Mouse (Mus musculus): ENCODE results near the gene Rdh14. TPM values are rescaled to one million over a fixed set of nuclear protein-coding genes. Genes with fewer than 3 reads are reported as not detected.

Gene Rdh14
- polyA plus RNA-seq, 1 experiment from 2014 or later = 28.4 TPM

- Histone ChIP-seq H3K27me3 (peaks cover 3% of the 10 kb centered on the region; the same call in 1 of the 2 replicates), H3K27ac (no peak overlapping the region), H3K9me3 (replicated peaks) (no peaks in the 10 kb centered on the region), H3K4me1 (0 out of 2 replicates have a peak, but pooled peaks cover 7% of the 10 kb centered on the region), H3K9ac (no peak overlapping the region), H3K36me3 (ENCODE audit: poor library complexity, severe bottlenecking) (no peaks in the 10 kb centered on the region), H3K4me3 (no peak overlapping the region), H3K4me2 (no peak overlapping the region)
- ATAC-seq = peak; percentile 78
- 33% methylated on average over 15 of the region's 15 CpGs for WGBS
Measured at GRCm38 (mm10) chr12:10438054-10439001, 47.8 kb downstream of the Rdh14 start.

GRCm38 (mm10) chr12:10439483-10440235 is 49.1 kb downstream of the Rdh14 start:
- Histone ChIP-seq H3K4me3 (no peak overlapping the region), H3K27ac (no peak overlapping the region), H3K4me2 (no peak overlapping the region), H3K27me3 (peaks cover 3% of the 10 kb centered on the region; the same call in 1 of the 2 replicates), H3K4me1 (0 out of 2 replicates have a peak, but pooled peaks cover 7% of the 10 kb centered on the region), H3K36me3 (ENCODE audit: poor library complexity, severe bottlenecking) (no peaks in the 10 kb centered on the region), H3K9me3 (replicated peaks) (no peaks in the 10 kb centered on the region), H3K9ac (no peak overlapping the region)
- no peak for ATAC-seq
- 9% methylated on average over 14 of the region's 14 CpGs for WGBS

Other genes starting within 250 kb of the Rdh14 start
- gene Nt5c1b, start 20.8 kb upstream of the Rdh14 start, polyA plus RNA-seq (2015; fragmentation: Nextera tagmentation; extraction: Ambion mirVana) = not detected in 2 replicates